Mouse (Mus musculus) cortical plate, adult 2 months (tissue): ENCODE data around the gene Cant1.

Experiments used
- CTCF ChIP-seq: fragments of 200-500 bp; IDR thresholded peaks from 2 replicates; pipeline ENCODE4 v1.5.1; 2011; ENCODE audit warnings: mild to moderate bottlenecking, control low read depth, low read length; ENCODE audit not compliant: insufficient read depth; ENCODE audit errors: extremely low read depth
- POLR2A ChIP-seq: fragments of 200-500 bp; IDR thresholded peaks from 2 replicates; pipeline ENCODE4 v1.6.1; 2011; ENCODE audit warnings: mild to moderate bottlenecking, low read length, control low read depth; ENCODE audit not compliant: insufficient read depth; ENCODE audit errors: extremely low read depth

- TF ChIP-seq CTCF (no peak), POLR2A (no peak)
Observed at GRCm38 (mm10) chr11:118406521-118406920, 12.4 kb downstream of the Cant1 start.
